Mouse (Mus musculus) testis, adult 2 months (tissue): ENCODE measurements around the gene Egfem1.

Source experiments
- CTCF ChIP-seq: fragments of 200-500 bp; IDR thresholded peaks from 2 replicates; pipeline ENCODE4 v1.5.1; 2012; ENCODE audit warnings: low read depth, mild to moderate bottlenecking, inconsistent platforms, low read length, moderate library complexity; ENCODE audit not compliant: control insufficient read depth, insufficient read depth, insufficient replicate concordance
- POLR2A ChIP-seq: fragments of 200-500 bp; IDR thresholded peaks from 2 replicates; pipeline ENCODE4 v1.6.1; 2012; ENCODE audit warnings: low read depth, mild to moderate bottlenecking, inconsistent platforms, low read length, moderate library complexity; ENCODE audit not compliant: control insufficient read depth

DNA sequence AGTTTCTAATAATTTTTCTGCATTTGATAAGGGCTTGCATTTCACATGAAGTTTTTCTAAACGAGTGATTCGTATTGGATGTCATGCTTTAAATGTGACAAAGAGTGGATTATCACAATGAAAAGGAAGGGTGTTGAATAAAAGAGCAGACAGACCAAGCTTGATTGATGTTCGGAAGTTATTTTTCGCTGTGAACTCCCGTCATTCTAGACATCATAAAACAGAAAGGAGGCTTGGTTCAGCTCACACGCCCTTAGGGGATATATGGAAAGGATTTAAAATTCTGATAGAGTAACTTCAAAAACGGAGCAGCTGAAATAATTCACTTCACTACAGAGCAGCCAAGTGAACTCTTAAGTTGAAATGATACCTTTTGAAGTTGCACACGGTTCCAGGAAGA, 285.1 kb downstream of the Egfem1 start:
- no peak for TF ChIP-seq CTCF
- TF ChIP-seq POLR2A, result no peak
